Mouse (Mus musculus): ENCODE data around the gene Krt19.

DNA sequence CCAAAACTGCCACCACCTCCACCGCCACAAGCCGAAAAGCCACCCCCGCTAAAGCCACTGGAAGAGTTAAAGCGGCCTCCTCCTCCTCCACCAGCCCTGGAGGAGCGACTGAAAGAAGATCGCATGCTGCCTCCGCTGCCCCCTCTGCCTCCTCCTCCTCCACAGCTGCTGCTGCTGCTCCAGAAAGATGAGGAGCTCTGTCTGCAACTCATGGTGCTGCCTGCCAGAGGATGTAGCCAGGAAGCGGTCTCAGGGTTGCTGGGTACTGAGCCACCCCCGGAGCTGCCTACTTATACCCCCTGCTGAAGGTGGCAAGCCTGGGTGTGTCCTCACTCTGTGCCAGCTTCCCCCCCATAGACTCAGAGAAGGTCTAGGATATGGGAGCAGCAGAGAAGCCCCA, 44.5 kb upstream of the Krt19 start, which contains the start of gene Krt9:
- TF ChIP-seq MYOD1 (IDR thresholded peaks at IDR 0.05; ENCODE audit: control insufficient read depth in 1 of 3, insufficient read length in 2 of 3, low read depth in 2 of 3) (peak in 2 of 3 experiments; percentile 55 to 62), POLR2AphosphoS2 (IDR thresholded peaks at IDR 0.05; ENCODE audit: insufficient read length, low read depth) (no peak), TCF12 (IDR thresholded peaks at IDR 0.05; ENCODE audit: insufficient read depth, poor library complexity, severe bottlenecking) (no peak), POLR2A (IDR thresholded peaks at IDR 0.05; ENCODE audit: insufficient read length, low read depth) (no peak)
